Mouse (Mus musculus): ENCODE data around the gene Kel. TPM values are rescaled to one million over a fixed set of nuclear protein-coding genes. Genes with fewer than 3 reads are reported as not detected.

Gene Kel
- polyA plus RNA-seq, 1 experiment from 2014 or later, result 0.94 TPM

- Histone ChIP-seq H3K4me1 (no peaks in the 10 kb centered on the region), H3K9ac (no peak overlapping the region), H3K9me3 (replicated peaks) (no peaks in the 10 kb centered on the region), H3K27ac (replicated peaks) (no peak overlapping the region), H3K36me3 (no peaks in the 10 kb centered on the region), H3K4me3 (replicated peaks) (no peak overlapping the region), H3K4me2 (replicated peaks) (no peak overlapping the region), H3K27me3 (no peaks in the 10 kb centered on the region)
- 84% methylated on average over 3 of the region's 3 CpGs for WGBS
- ATAC-seq (ENCODE audit: insufficient number of reproducible peaks, low FRiP score, low TSS enrichment, low read depth), result no peak
Measured at GRCm38 (mm10) chr6:41646220-41646619, 57.9 kb downstream of the Kel start.

DNA sequence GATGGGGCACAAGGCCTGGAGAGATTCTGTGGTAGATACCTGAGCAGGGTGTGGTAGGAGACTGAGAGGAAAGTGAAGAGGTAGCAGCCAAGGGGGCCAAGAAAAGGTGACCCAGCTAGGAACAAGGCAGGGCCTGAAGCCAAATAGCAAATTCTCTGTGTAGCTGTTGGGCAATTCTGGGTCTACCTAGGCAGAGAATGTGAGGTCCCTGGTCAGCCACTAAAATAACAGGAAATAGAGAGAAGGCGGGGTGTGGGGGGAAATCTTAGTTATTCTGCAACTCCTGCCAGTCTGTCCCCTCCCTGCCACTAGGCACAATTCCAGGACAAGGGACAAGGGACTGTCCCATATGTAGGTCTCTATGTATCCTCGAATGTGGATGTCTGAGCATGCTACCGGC, 60.9 kb downstream of the Kel start:
- ATAC-seq (ENCODE audit: insufficient number of reproducible peaks, low FRiP score, low TSS enrichment, low read depth), result no peak

GRCm38 (mm10) chr6:41642765-41643164, 61.4 kb downstream of the Kel start:
- no peak overlapping the region for H3K4me3 ChIP-seq (replicated peaks)
- H3K27me3 ChIP-seq, result no peaks in the 10 kb centered on the region
- H3K9me3 ChIP-seq (replicated peaks), result no peaks in the 10 kb centered on the region
- WGBS, result 89% methylated on average over 4 of the region's 4 CpGs
- no peak overlapping the region for H3K4me2 ChIP-seq (replicated peaks)
- H3K9ac ChIP-seq, result no peak overlapping the region
- H3K36me3 ChIP-seq, result no peaks in the 10 kb centered on the region
- no peak for ATAC-seq (ENCODE audit: insufficient number of reproducible peaks, low FRiP score, low TSS enrichment, low read depth)
- no peaks in the 10 kb centered on the region for H3K4me1 ChIP-seq
- no peak overlapping the region for H3K27ac ChIP-seq (replicated peaks)

More for the DNA sequence above, 60.9 kb downstream of the Kel start:
- Histone ChIP-seq H3K4me1 (no peaks in the 10 kb centered on the region), H3K36me3 (no peaks in the 10 kb centered on the region), H3K4me2 (replicated peaks) (no peak overlapping the region), H3K4me3 (replicated peaks) (no peak overlapping the region), H3K27ac (replicated peaks) (no peak overlapping the region), H3K27me3 (no peaks in the 10 kb centered on the region), H3K9me3 (replicated peaks) (no peaks in the 10 kb centered on the region), H3K9ac (no peak overlapping the region)
- WGBS, result 89% methylated on average over 3 of the region's 3 CpGs

DNA sequence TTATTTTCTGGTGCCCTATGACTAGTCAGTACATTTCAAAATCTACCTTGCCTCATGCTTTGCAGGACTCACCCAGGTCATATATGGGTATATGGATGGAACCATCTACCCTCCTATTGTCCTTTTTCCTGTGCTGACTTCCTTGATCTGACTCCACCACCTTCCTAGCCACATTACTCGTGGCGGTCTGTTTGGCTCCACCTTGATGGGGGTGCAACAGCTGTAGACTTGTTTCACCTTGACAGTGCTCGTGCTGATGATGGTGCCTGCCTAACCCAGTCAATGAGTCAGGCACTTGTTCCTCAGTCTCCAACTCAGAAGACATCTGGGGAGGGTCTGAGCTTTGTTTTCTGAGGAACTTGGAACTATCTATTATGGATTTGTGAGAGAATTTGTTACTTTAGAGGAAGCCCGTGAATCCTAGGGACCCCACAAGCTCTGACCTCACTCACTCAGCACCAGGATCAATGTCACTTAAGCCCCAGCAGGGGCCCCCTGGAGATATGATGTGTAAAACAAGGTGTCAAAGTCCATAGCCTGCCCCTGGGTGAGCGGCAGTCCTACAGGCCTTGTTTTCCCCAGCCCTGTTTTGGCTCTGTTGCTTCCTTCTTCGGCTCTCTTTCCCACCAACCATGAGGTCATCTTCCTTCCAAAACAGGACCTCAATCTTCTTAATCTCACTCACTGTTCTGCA, 62.8 kb downstream of the Kel start:
- H3K9ac ChIP-seq, result no peak overlapping the region
- no peak for ATAC-seq (ENCODE audit: insufficient number of reproducible peaks, low FRiP score, low TSS enrichment, low read depth)
- no peaks in the 10 kb centered on the region for H3K4me1 ChIP-seq
- H3K4me2 ChIP-seq (replicated peaks), result no peak overlapping the region
- 79% methylated on average over 6 of the region's 6 CpGs for WGBS
- H3K27me3 ChIP-seq, result no peaks in the 10 kb centered on the region
- no peaks in the 10 kb centered on the region for H3K36me3 ChIP-seq
- H3K27ac ChIP-seq (replicated peaks), result no peak overlapping the region
- H3K9me3 ChIP-seq (replicated peaks), result no peaks in the 10 kb centered on the region
- no peak overlapping the region for H3K4me3 ChIP-seq (replicated peaks)

GRCm38 (mm10) chr6:41640449-41640848, 63.7 kb downstream of the Kel start:
- Histone ChIP-seq H3K4me2 (replicated peaks) (no peak overlapping the region), H3K4me3 (replicated peaks) (no peak overlapping the region), H3K36me3 (no peaks in the 10 kb centered on the region), H3K27ac (replicated peaks) (no peak overlapping the region), H3K4me1 (no peaks in the 10 kb centered on the region), H3K9ac (no peak overlapping the region), H3K9me3 (replicated peaks) (no peaks in the 10 kb centered on the region), H3K27me3 (no peaks in the 10 kb centered on the region)
- ATAC-seq (ENCODE audit: insufficient number of reproducible peaks, low FRiP score, low TSS enrichment, low read depth), result no peak
- 48% methylated on average over 3 of the region's 3 CpGs for WGBS

DNA sequence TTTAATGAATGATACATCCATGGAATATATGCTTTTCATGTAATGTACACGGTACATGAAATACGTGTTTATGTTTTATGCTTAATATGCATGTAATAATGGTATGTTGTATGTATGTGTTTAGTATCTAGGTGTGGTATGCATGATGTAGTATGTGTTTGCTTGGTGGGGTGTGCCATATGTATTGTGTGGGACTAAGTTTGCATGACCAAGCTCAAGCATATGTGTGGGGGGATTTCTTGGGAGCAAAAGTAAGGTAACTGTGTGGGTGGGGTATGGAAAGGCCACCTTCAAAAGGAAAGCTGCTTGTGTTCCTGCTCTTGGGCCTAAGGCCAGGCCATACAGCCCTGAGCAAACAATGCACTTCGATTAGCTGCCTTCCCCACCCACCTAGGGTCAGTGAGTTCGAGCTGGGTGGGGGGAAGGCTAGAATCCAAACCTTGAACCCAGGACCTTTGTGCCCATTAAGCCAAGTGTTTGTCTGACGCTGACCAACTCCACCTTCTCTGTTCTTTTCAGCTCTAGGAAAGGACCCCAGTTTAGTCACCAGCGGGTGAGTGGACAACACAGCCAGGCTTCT, 66.1 kb downstream of the Kel start:
- H3K4me2 ChIP-seq (replicated peaks), result no peak overlapping the region
- ATAC-seq (ENCODE audit: insufficient number of reproducible peaks, low FRiP score, low TSS enrichment, low read depth), result no peak

GRCm38 (mm10) chr6:41637393-41637792, 66.7 kb downstream of the Kel start:
- Histone ChIP-seq H3K27me3 (no peaks in the 10 kb centered on the region), H3K27ac (replicated peaks) (no peak overlapping the region), H3K4me1 (0 out of 2 replicates have a peak, but pooled peaks cover 4% of the 10 kb centered on the region), H3K9me3 (replicated peaks) (no peaks in the 10 kb centered on the region), H3K4me2 (replicated peaks) (no peak overlapping the region), H3K9ac (no peak overlapping the region), H3K4me3 (replicated peaks) (no peak overlapping the region), H3K36me3 (no peaks in the 10 kb centered on the region)
- no peak for ATAC-seq (ENCODE audit: insufficient number of reproducible peaks, low FRiP score, low TSS enrichment, low read depth)
- 15% methylated on average over 1 of the region's 1 CpGs for WGBS

More for the DNA sequence above, 66.1 kb downstream of the Kel start:
- 68% methylated on average over 6 of the region's 6 CpGs for WGBS
- H3K9ac ChIP-seq, result no peak overlapping the region
- no peak overlapping the region for H3K4me3 ChIP-seq (replicated peaks)
- no peak overlapping the region for H3K27ac ChIP-seq (replicated peaks)
- H3K4me1 ChIP-seq, result 0 out of 2 replicates have a peak, but pooled peaks cover 4% of the 10 kb centered on the region
- H3K9me3 ChIP-seq (replicated peaks), result no peaks in the 10 kb centered on the region
- no peaks in the 10 kb centered on the region for H3K36me3 ChIP-seq
- H3K27me3 ChIP-seq, result no peaks in the 10 kb centered on the region

Other genes with a start within 250 kb of the Kel start
- 0.28 TPM in 1 of 2 replicates, not detected in the other for gene Prss1, start 245.4 kb downstream of the Kel start, polyA plus RNA-seq (2015; fragmentation: Nextera tagmentation; extraction: Ambion mirVana)
- not detected in 2 replicates for gene Prss2, start 182.6 kb downstream of the Kel start, polyA plus RNA-seq (2015; fragmentation: Nextera tagmentation; extraction: Ambion mirVana)
- 27.4 and 28.4 TPM in 2 replicates for gene Ephb6, start 98.9 kb downstream of the Kel start, polyA plus RNA-seq (2015; fragmentation: Nextera tagmentation; extraction: Ambion mirVana)
- 1.8 and 2.0 TPM in 2 replicates for gene Trpv6, start 67.9 kb downstream of the Kel start, polyA plus RNA-seq (2015; fragmentation: Nextera tagmentation; extraction: Ambion mirVana)
- gene Trpv5, start 23.6 kb downstream of the Kel start, polyA plus RNA-seq (2015; fragmentation: Nextera tagmentation; extraction: Ambion mirVana), result not detected in 2 replicates
- gene Llcfc1, start 19.9 kb downstream of the Kel start, polyA plus RNA-seq (2015; fragmentation: Nextera tagmentation; extraction: Ambion mirVana), result not detected in 2 replicates
- not detected in 2 replicates for gene Olfr459, start 70.8 kb upstream of the Kel start, polyA plus RNA-seq (2015; fragmentation: Nextera tagmentation; extraction: Ambion mirVana)
- not detected in 2 replicates for gene Pip, start 143.2 kb upstream of the Kel start, polyA plus RNA-seq (2015; fragmentation: Nextera tagmentation; extraction: Ambion mirVana)
- gene Sval2, start 148.7 kb upstream of the Kel start, polyA plus RNA-seq (2015; fragmentation: Nextera tagmentation; extraction: Ambion mirVana), result not detected in 2 replicates
- gene Sval1, start 247.3 kb upstream of the Kel start, polyA plus RNA-seq (2015; fragmentation: Nextera tagmentation; extraction: Ambion mirVana), result not detected in 2 replicates